Mouse (Mus musculus) c-Kit-negative CD71-positive TER-119-positive erythroid progenitor cells, embryonic 14.5 days (primary cell): ENCODE measurements around the gene Hoxa9.

Source experiments
- DNase-seq: peaks from one replicate; pipeline ENCODE4 v3.0.0-alpha.2; 2013; ENCODE audit warnings: low read depth, low spot score

The Hoxa9 gene

DNA sequence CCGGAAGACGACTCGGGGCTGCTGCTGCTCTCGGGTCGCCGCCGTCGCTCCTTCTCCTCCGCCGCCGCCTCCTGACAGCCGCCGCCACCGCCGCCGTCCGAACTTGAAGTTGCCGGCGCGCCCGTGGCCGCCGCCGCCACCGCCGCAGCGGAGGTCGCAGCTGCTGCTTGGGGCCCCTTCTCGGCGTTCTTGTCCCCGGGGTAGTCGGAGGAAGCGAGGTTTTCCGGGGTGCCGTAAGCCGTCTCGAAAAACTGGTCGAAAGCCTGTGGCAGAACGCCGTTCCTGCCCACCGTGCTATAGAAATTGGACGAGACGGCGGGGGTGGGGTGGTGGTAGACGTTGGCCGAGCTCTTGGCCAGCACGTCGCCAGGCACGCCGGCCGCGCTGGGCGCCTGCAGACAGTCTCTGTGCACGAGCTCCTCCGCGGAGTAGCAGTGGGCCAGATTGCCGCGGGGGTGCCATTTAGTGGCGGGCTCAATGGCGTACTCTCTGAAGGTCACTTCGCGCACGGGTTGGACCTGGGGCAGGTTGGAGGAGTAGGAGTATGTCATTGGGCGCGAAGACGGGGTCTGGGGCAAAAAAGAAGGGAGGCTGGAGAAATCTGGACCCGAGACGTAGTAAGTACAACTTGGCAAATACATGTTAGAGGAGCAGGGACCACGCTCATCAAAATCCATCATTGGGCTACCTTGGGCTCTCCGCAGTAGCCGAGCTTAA is 14.3 kb upstream of the Hoxa9 start:
- no peak for DNase-seq

DNA sequence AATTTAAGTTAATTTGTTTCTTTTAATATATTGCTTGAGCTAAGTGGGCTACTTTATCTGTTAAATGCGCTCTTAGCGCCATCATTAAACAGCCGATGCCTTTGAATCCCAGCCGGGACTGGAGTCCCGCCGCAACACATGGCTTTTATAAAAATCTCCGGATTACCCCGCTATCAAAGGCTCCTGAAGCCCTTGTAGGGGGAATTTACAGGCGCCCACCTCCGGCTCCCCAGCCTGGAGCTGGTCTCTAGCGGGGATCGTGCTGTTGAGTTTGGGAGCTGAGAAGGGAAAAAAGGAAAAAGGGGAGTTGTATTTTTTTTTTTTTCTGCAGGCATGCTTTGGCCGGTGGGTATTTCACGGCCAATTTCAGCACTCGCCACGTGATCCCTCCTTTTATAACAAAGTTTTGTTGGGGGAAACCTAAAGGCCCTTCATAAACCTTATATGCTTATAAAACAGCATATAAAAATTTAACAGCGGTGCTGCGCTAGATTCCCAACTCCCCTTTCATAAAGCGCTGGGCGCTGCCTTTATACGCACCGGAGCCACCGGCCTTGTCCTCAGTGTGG is 13.7 kb upstream of the Hoxa9 start:
- DNase-seq: no peak

DNA sequence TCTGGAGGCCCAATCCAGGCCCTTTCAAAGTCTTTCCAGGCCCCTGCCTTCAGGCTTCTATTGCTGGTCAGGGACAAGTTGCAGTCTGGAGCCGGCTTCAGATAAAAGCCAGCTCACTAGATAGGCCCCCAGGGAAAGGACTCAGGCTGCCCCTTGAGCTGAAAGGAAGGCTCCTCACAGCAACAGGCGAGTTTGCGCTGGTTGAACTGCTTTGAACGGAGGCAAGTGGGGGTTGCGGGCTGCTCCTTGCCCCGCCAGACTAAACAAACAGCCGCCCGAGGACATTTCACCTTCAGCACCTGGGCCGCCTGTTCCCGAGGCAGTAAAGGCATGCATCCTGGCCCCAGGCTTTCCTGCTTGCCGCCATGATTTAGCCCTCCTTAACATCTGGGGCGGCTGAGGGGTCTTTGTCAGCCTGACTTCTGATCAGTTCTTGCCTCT is 12.8 kb upstream of the Hoxa9 start:
- no peak for DNase-seq

DNA sequence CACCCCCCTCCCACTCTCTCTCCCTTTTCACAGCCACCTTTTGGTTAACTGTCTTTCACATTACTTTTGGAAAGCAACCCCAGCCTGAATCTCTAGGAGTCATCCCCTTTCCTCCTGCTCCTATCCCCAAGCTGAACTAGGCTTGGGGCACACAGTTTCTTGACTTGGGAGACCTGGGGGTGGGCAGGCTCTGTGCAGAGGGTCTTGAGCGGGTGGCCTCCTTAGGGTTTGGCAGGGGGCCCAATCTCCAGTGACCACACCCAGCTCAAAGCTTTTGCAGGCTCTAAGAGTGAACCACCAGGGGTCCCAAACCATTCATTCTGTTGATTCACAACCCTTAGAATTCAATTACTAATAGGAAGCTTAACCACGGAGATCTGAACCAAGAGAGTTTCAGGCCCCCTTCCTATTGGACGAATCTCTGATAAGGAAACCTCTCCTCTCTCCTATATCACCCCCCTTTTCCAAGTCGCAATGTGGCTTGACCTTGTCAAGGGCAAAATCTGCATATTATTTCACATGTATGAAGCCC is 12.0 kb upstream of the Hoxa9 start:
- DNase-seq: no peak

DNA sequence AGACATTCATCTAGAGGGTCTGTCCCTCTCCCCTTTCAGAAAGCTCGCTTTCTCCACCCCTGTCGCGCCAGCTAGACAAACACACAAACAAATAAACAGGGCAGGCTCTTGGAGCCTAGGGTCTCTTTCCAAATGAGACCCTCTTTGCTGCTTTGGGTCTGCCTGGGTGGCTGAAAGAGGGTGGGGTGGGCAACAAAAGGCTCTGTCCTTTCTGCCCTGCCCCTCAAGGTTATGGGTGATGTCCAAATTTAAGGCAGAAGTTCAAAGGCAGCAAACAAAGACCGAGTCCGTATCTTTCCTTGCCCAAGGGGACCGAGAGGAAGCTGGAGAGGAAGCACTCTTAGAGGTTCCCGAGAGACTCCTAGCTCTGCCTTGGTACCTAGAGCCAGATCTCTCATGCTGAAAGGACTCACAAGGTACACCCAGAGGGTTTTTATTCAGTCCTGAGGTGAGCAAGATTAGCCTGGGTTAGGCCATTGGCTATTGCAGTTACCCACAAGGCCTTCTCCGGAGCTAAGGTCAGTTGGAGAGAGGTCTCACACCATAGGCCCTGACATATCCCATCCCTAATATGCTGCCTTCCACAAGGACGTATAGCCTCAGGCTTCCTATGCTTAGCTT is 10.2 kb upstream of the Hoxa9 start:
- DNase-seq: no peak

DNA sequence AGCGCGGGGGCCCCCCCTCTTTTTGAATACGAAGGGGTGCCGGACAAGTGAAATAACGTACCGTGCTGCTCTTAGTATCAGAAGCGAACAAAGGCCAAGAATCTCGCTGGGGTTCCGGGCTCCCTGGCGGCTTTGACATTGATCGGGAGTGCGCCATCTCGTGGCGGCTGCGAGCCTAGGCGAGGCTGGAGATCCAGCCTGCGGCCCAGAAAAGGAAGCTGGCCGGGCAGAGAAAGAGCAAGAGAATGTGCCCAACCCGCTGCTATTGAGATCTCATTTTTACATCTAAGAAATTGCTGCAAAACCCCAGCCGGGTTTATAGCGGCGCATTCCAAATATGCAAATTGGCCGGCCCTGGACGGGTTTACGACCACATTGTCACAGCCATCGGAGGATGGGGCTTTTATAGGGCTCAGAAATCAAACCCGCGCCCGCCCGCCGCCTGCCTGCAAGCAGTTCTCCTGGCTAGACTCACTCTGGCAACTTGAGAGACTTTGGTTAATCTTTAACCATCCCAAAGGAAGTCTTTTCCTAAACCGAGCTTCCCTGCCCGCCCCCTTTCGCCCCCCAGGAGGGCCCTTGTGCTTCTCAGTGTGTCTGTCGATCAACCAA is 9.6 kb upstream of the Hoxa9 start, which contains the start of gene Hoxa10:
Gene Hoxa10, minus strand, starts transcription at position 466 of the 612 bp plus-strand sequence.
- no peak for DNase-seq

DNA sequence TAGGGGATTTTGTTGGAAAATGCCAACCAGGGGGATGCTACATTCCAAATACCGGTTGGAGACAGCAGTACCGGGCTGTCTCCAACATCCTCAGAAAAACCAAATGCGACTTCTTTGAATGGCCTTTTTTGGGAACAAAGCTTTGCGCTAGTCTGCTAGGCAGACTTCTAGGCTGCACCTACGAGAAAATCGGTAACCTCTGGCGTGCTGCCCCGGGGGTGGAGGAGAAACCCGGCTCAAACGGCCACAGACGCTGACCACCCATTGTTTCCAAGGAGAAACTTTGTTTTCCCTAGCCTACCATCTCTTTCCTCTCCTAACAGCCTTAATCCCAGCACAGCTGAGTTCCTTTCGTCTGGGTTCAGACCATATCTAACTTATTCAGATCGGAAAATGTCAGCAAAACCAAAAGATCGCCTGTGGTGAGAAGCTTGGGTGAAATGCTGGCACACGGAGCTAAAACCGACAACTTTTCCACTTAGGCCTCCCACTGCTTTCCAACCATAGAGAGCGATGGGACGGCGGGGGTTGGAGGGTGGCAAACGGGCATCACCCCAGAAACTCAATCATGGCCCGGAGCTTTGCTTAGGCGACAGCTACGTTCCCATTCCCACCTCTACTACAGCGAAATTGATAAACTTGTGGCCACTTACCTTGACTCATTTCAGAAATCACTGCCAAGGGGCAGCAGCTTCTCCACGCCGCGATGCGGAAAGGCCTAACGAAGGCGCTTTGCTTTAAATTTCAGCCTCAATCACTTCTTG is 8.9 kb upstream of the Hoxa9 start:
- no peak for DNase-seq

DNA sequence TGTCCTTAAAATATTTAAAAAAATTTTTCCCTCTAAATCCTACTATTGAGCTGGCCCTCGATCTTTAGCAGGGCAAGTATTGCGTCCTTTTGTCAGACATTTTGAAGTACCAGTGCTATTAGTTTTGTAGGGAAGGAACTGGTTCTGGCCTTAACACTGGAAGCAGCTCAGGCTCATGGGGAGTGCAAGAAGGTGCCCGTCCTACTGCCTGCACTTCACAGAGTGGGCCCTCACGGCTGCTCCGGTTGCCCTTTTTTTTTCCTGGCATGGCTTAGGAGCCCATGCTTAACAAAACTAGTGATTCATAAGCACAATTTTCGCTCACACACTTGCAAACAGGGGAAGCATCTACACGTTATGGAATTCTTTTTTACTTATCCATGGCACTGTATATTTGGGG is 8.1 kb upstream of the Hoxa9 start:
- DNase-seq: no peak

DNA sequence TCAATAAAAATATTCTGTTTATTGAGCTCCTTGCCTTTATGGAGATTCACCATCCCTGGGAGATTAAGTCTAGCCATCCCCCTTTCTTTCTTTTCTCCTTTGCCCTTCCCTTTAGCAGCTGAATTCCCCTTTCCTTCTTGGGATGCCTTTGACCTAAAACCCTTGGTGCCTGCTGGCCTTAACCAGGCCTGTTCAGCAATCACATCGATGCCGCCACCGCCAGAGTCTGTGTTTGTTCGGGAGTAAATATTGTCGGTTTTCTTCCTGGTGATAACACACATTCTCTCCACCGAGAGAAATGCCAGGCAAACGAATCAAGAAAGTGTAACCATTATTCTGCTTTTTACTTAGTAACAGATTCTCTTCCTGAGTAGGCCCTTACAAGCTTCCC is 7.3 kb upstream of the Hoxa9 start:
- no peak for DNase-seq

DNA sequence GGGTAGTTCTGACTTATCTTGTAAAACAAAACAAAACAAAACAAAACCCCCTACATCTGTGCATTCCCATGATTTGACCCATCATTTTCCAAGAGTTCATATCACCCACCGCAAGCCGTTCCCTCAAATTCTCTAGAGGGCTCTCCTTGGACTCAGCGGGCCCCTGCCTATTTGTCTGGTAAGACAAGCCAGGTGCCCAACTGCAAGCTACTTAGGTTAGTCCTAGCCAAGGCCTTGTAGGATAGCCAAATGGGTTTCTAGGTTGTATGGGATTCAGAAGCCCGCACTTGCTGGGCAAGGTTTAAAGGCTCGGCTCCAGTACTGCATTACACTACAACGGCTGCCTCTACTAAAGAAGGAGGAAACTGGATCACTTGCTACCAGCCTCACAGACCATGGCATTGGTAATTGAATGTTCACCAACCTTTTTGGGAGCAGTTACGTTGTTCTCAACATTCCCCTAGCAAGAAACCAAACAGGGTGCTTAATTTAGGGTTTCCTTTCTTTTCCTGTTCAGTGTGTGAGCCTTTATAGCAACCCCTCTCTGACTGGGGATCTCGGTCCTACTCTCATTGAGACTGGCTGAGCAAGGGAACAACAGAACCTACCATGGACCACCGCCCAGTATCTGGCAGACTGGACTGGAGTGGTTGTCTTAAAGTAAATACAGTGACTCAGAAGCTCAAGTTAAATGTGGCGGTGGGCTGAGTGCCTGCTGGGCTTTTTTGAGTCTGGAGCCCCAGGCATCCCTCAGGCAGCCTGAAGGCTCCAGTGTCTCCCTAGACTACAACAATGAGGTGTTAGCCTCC is 6.7 kb upstream of the Hoxa9 start:
- DNase-seq: no peak

DNA sequence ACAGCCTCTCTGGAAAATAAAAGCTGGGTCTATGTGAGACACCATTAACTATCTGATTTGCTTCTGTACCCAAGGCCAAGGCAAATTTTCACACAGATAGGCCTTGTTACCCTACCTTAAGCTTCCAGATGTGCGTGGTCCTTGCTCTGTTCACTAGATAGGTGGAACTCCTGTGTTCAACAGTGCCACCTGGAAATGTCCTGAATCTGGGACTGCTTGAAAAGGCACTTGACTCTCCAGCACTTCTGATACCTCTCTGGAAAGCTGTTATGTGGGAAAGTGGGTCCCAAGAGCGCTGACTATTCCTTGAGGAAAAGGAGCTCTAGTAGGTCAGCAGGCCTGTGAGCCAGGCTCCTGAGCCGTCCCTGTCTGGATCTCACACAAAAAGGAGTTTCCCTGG is 5.9 kb upstream of the Hoxa9 start:
- no peak for DNase-seq

DNA sequence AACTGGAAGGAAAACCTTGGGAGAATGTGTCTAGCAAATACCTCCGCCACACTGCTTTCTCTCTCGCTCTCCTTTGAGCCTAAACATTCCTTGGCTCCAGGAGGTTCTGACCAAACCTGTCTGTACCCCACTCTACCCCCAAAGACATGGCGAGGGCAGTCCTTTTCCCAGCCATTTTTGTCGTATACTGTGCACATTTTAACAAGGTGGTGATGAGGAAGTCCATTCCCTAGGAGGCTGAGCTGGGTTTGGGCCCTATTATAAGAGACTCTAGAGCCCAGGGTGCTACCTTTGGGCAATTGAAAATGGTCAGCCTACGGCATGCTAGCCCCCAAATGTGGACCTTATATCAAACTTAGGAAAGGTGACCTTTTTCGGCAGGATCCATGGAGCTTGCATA is 5.0 kb upstream of the Hoxa9 start:
- DNase-seq: no peak

DNA sequence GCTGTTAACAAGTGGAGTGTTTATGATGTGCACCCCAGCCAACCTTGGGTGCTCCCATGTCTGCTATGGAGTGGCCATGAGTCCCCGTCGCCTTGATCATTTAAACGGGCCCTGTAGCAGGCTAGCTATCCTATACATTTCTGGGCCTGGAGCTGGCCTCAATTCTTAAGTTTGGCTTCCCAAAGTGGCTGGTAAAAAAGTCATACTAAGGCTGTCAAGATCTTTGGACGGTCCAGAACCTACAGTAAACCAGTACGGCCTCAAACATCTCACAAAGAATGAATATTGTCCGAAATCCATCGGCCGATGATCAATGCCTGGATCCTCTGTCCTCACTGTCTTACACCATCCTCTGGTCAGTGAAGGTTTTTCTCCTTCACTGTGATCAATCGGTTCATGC is 4.4 kb upstream of the Hoxa9 start:
- DNase-seq: no peak

DNA sequence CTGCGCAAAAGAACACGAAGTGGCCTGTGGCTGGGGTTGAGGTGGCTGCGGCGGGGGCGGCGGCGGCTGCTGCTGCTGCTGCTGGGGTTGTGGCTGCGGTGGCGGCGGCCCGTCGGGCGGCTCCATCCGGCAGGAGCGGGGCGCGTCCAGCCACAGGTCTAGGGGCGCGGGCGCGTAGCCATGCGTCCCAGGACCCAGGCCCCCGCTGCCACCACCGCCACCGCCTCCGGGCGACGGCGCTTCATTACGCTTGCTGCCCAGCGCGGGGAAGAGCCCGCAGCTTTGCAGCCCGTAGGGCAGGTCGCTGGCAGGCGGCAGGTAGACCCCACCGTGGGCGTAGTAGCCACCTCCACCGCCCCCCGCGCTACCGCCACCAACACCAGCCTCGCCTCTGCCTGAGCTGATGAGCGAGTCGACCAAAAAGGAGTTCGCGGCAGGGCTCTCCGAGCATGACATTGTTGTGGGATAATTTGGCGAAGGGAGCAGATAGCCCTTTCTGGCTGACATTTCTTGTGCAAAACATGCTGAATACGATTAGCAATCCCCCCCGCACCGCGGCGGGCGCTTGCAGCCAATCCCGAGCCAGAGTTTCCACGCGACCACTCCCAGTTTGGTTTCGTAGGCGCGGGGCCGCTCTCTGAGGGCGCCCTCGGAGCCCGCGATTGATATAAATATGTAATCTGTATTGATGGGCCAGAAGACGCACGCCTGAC is 3.7 kb upstream of the Hoxa9 start:
- DNase-seq: no peak

DNA sequence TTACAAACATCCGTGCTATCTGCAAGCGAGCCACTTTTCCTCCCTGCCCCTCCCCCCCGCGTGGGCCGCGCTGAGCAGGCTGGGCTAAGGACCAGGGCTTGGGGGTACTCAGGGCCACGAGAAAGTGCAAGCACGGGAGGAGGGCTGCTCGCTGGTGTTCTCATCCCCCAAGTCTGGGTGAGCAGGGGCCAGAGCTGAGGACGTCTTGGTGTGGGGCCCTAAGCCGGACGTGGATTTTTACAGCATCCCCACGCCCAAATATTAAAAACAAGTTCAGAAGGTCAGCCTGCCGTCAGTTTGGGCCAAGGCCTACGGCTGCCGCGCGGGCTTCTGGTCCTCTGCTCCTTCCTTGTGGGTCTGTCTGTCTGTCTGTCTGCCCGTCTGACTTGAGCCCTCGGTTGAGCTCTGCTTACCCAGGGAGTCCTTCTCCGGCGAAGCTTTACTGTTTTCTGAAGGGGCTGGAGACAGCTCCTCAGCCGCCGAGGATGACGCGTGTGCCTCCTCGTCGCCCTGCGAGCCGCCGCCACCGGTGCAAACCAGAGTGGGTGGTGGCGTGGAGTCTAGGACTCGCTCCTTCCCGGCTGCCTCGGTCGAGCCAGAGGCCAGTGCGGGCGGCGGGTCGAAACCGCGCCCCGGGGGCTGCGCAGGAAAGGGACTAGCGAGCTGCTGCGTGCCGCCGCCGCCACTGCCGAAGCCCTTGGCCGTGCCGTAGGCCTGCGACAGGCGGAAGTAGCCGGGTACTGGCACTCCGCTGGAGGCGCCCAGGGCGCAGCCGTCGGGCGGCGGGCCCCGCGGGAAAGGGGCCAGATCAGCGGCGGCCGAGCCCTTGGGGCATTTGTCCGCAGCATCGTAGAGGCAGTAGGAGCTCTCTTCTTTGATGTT is 2.9 kb upstream of the Hoxa9 start:
- no peak for DNase-seq

DNA sequence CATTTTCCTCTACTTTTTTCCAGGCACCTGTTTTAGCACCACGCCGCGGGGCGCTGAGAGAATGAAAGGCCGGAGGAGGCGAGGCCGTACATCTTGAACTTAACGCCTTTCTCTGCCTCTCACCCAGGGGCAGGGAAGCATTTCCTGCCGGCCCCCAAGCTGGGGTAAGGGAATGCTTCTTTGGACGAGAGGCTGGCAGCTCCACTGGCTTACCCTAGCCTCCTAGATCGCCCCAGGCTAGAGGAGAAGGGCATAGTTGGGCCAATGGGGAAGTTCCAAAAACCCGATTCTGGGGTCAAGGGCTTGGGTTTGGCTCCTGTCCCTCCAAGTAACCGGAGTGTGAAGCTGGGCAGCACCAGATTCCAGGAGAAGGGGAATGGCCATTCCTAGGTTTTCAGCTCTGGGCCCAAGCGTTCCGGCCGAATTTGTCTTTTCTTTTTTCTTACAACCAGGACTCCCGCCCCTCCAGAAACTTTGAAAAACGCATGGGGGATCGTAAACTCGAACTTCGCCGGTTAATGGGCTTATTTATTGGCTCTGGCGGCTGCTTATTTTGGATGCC is 2.2 kb upstream of the Hoxa9 start:
- no peak for DNase-seq

DNA sequence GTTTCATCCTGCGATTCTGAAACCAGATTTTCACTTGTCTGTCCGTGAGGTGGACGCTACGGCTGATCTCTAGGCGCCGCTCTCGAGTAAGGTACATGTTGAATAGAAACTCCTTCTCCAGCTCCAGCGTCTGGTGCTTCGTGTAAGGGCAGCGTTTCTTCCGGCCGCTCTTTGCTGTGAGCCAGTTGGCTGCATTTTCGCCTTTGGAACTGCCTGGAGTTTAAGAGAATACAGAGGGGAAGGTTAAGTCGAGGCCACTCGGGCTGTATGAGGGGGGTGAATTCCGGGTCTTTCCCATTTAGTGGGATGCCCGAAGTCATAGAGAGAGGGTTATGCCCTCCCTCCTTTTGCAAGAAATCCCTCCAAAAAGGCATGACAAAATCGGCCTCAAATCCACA is 1.7 kb upstream of the Hoxa9 start:
- no peak for DNase-seq

DNA sequence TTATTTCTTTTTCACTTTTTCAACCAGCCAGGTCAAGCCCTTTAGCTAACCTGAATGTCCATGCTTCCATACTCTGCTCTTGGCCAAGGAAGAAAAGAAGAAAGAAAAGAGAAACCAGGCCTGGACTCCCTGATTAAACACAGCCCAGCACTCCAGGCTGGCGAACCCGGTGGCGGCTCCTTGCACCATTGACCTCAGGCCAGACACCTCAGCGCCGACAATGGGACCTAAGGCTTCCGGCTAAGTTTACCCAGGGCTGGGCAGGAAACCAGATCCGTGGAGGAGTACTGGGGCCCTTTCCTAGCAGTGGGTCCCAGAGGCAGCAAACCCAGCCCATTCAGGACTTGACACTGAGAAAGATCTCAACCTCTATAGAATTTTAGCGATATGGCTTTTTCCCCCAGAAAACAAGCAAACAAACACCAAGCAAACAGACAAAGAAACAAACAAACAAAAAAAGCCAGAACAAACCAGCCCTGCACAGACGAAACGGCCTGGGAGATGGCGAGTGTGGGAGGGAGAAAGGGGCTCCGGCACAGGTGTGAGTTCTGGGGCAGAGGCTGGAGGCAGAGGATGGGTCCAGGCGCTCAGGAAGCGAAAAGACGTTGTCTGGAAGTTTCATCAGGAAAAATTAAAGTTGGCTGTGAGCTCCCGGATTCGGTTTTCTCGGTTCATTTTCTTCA is 1.1 kb upstream of the Hoxa9 start:
- DNase-seq: no peak
